Mouse (Mus musculus): ENCODE results near the gene Fancd2. TPM values are rescaled to one million over a fixed set of nuclear protein-coding genes. Genes with fewer than 3 reads are reported as not detected.

The Fancd2 gene
- polyA plus RNA-seq (2015; fragmentation: Nextera tagmentation; extraction: Ambion mirVana) = 11.6 and 11.7 TPM in 2 replicates

GRCm38 (mm10) chr6:113530932-113531839 is at the start of gene Fancd2, which contains the start of gene Emc3:
Fancd2 (plus strand) TSS chr6:113531682.
Emc3 (minus strand) TSS chr6:113531652.
- under 1% methylated on average over 47 of the region's 47 CpGs for WGBS
- no peaks in the 10 kb centered on the region for H3K27me3 ChIP-seq
- H3K4me1 ChIP-seq = peaks cover 17% of the 10 kb centered on the region
- H3K4me2 ChIP-seq (replicated peaks) = peak within 1 kb of the TSS; percentile 78
- peak within 1 kb of the TSS; percentile 93 for H3K4me3 ChIP-seq
- H3K9ac ChIP-seq = peak within 1 kb of the TSS; percentile 92
- ATAC-seq (ENCODE audit: low FRiP score, low read depth) = peak; percentile 94
- peaks cover 8% of the 10 kb centered on the region for H3K36me3 ChIP-seq
- peak within 1 kb of the TSS; percentile 65; the same call in 1 of the 2 replicates for H3K27ac ChIP-seq
- no peaks in the 10 kb centered on the region for H3K9me3 ChIP-seq

- WGBS = 3% methylated on average over 65 of the region's 65 CpGs
- Histone ChIP-seq H3K4me3 (peak overlapping the region; percentile 50), H3K9ac (no peak overlapping the region), H3K27ac (no peak overlapping the region), H3K4me2 (replicated peaks) (peak overlapping the region; percentile 78), H3K9me3 (no peaks in the 10 kb centered on the region), H3K36me3 (no peaks in the 10 kb centered on the region), H3K4me1 (peaks cover 22% of the 10 kb centered on the region), H3K27me3 (peaks cover 48% of the 10 kb centered on the region)
- ATAC-seq (ENCODE audit: low FRiP score, low read depth) = no peak; the same call in none of the 2 replicates
Observed at GRCm38 (mm10) chr6:113482477-113483099, 48.9 kb upstream of the Fancd2 start.

- H3K27ac ChIP-seq = no peak within 1 kb of the TSS
Observed at GRCm38 (mm10) chr6:113483100-113483615, 48.3 kb upstream of the Fancd2 start, which contains the start of gene Creld1. Creld1 (plus strand) TSS chr6:113483297.

DNA sequence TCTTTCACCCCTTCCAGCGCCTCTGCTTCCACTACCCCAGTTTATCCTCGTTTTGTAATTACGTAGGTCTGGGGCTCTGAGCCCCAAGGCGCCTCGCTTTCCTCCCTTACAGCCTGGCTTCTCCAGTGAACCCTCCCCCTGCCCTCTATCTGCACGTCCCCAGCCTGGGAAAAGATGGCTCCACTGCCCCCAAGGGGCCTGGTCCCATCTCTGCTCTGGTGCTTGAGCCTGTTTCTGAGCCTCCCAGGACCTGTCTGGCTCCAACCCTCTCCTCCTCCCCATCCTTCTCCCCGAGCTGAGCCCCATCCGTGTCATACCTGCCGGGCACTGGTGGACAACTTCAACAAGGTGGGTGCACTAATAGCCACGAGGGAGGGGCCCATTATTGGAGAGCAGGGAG is 47.8 kb upstream of the Fancd2 start:
- peak overlapping the region; percentile 61 for H3K9ac ChIP-seq
- H3K4me1 ChIP-seq = peaks cover 24% of the 10 kb centered on the region
- H3K4me3 ChIP-seq = peak overlapping the region; percentile 50
- H3K9me3 ChIP-seq = no peaks in the 10 kb centered on the region
- no peaks in the 10 kb centered on the region; the same call in 1 of the 2 replicates for H3K36me3 ChIP-seq
- H3K4me2 ChIP-seq (replicated peaks) = peak overlapping the region; percentile 78
- ATAC-seq (ENCODE audit: low FRiP score, low read depth) = no peak
- no peak overlapping the region for H3K27ac ChIP-seq
- peaks cover 43% of the 10 kb centered on the region for H3K27me3 ChIP-seq
- WGBS = 9% methylated on average over 10 of the region's 10 CpGs

More at GRCm38 (mm10) chr6:113483100-113483615, 48.3 kb upstream of the Fancd2 start, which contains the start of gene Creld1:
- Histone ChIP-seq H3K4me3 (peak within 1 kb of the TSS; percentile 50), H3K27me3 (peaks cover 45% of the 10 kb centered on the region), H3K9me3 (no peaks in the 10 kb centered on the region), H3K36me3 (no peaks in the 10 kb centered on the region; the same call in 1 of the 2 replicates), H3K4me2 (replicated peaks) (peak within 1 kb of the TSS; percentile 78), H3K4me1 (peaks cover 24% of the 10 kb centered on the region), H3K9ac (peak within 1 kb of the TSS; percentile 61)
- WGBS = 0% methylated on average over 26 of the region's 26 CpGs
- ATAC-seq (ENCODE audit: low FRiP score, low read depth) = peak; percentile 92

GRCm38 (mm10) chr6:113487125-113487576 is 44.3 kb upstream of the Fancd2 start:
- no peak overlapping the region for H3K9ac ChIP-seq

DNA sequence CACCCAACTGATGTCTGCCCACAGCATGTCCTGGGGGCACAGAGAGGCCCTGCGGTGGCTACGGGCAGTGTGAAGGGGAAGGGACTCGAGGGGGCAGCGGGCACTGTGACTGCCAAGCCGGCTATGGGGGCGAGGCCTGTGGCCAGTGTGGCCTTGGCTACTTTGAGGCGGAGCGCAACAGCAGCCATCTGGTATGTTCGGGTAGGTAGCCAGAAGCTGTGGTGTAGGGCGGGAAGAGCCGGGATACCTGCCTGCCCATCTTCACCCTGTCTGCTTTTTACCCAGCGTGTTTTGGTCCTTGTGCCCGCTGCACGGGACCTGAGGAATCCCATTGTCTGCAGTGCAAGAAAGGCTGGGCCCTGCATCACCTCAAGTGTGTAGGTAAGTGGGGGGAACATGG is 42.1 kb upstream of the Fancd2 start:
- H3K36me3 ChIP-seq = peaks cover 6% of the 10 kb centered on the region; the same call in 1 of the 2 replicates
- peaks cover 7% of the 10 kb centered on the region for H3K27me3 ChIP-seq
- no peak overlapping the region for H3K4me2 ChIP-seq (replicated peaks)
- H3K4me1 ChIP-seq = peaks cover 14% of the 10 kb centered on the region
- no peak for ATAC-seq (ENCODE audit: low FRiP score, low read depth)
- no peak overlapping the region for H3K9ac ChIP-seq
- WGBS = 93% methylated on average over 14 of the region's 14 CpGs
- H3K27ac ChIP-seq = no peak overlapping the region
- H3K9me3 ChIP-seq = no peaks in the 10 kb centered on the region
- H3K4me3 ChIP-seq = no peak overlapping the region

More at GRCm38 (mm10) chr6:113487125-113487576, 44.3 kb upstream of the Fancd2 start:
- Histone ChIP-seq H3K36me3 (peaks cover 6% of the 10 kb centered on the region; the same call in 1 of the 2 replicates), H3K9me3 (no peaks in the 10 kb centered on the region), H3K27ac (no peak overlapping the region), H3K4me2 (replicated peaks) (no peak overlapping the region), H3K27me3 (peaks cover 9% of the 10 kb centered on the region), H3K4me3 (no peak overlapping the region), H3K4me1 (peaks cover 24% of the 10 kb centered on the region)
- no peak for ATAC-seq (ENCODE audit: low FRiP score, low read depth)
- 15% methylated on average over 7 of the region's 7 CpGs for WGBS

GRCm38 (mm10) chr6:113492101-113492864 is 39.2 kb upstream of the Fancd2 start:
- H3K4me2 ChIP-seq (replicated peaks) = no peak overlapping the region
- peaks cover 17% of the 10 kb centered on the region for H3K4me1 ChIP-seq
- no peak overlapping the region for H3K4me3 ChIP-seq
- 77% methylated on average over 24 of the region's 24 CpGs for WGBS
- peaks cover 35% of the 10 kb centered on the region for H3K27me3 ChIP-seq
- ATAC-seq (ENCODE audit: low FRiP score, low read depth) = no peak
- H3K27ac ChIP-seq = no peak overlapping the region
- no peak overlapping the region for H3K9ac ChIP-seq
- peaks cover 6% of the 10 kb centered on the region; the same call in 1 of the 2 replicates for H3K36me3 ChIP-seq
- H3K9me3 ChIP-seq = no peaks in the 10 kb centered on the region

DNA sequence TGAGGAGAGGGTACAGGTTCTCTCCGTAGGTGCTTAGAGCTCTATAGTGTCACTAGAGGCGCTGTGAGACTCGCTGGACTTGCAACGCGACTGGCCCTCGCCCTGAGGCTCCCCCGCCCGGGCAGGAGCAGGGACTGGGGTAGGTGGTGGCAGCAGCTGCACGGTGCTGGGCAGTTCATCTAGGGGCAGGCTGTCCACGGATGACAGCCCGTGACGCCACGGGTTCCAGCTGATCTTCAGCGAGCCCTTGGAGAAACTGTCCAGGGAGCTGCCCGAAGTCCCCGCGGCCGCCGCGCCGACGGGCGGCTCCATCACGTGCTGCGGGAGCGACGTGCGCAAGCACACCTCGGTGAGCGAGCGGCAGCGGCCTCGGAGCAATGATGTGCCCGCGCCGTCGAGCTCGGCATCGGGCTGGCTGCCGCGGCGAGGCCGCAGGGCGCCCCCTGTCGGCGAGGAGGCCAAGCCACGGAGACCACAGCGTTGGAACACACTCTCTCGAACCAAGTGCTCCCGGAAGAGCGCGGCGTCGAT is 37.2 kb upstream of the Fancd2 start:
- Histone ChIP-seq H3K27ac (no peak overlapping the region), H3K9me3 (no peaks in the 10 kb centered on the region), H3K4me1 (peaks cover 12% of the 10 kb centered on the region), H3K4me3 (peak overlapping the region; percentile 48), H3K4me2 (replicated peaks) (peak overlapping the region; percentile 68), H3K9ac (peak overlapping the region; percentile 62), H3K36me3 (peaks cover 5% of the 10 kb centered on the region; the same call in 1 of the 2 replicates), H3K27me3 (peaks cover 47% of the 10 kb centered on the region)
- peak; percentile 80 for ATAC-seq (ENCODE audit: low FRiP score, low read depth)
- 1% methylated on average over 53 of the region's 54 CpGs for WGBS

DNA sequence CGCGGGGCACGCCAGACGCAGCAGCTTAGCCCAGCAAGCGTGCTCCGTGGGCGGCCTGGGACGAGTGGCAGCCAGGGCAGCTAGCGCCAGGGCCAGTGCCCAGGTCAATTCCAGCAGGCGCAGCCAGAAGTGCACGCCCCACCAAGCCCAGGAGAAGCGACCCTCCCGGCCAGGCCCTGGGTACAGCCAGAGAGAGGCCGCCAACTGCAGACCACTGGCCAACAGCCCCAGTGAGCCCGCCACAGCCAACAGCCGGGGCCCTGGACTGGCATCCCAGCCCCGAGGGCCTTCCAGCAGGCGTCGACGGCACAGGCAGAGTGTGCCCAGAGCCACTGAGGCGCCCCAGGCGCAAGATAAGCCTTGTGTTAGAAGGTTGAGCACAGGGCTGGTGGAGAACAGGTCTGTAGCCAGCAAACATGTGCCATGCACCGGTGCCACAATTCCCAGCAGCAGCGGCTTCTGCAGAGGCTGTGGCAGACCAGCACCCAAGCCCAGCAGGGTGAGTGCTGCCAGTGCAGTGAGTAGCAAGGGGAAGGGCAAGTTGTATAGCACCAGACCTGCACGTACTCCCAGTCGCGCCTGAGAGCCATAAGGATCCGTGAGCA is 36.3 kb upstream of the Fancd2 start:
- 38% methylated on average over 28 of the region's 28 CpGs for WGBS
- Histone ChIP-seq H3K9ac (peak overlapping the region; percentile 62), H3K27me3 (peaks cover 55% of the 10 kb centered on the region)

GRCm38 (mm10) chr6:113499346-113499745 is 32.1 kb upstream of the Fancd2 start:
- Histone ChIP-seq H3K4me1 (peaks cover 17% of the 10 kb centered on the region), H3K4me2 (replicated peaks) (no peak overlapping the region), H3K27me3 (peaks cover 78% of the 10 kb centered on the region), H3K4me3 (no peak overlapping the region), H3K9me3 (no peaks in the 10 kb centered on the region), H3K9ac (no peak overlapping the region), H3K36me3 (no peaks in the 10 kb centered on the region), H3K27ac (no peak overlapping the region)
- no peak for ATAC-seq (ENCODE audit: low FRiP score, low read depth)
- WGBS = 67% methylated on average over 6 of the region's 6 CpGs

More for the DNA sequence above, 36.3 kb upstream of the Fancd2 start:
- Histone ChIP-seq H3K4me3 (peak overlapping the region; percentile 48), H3K4me2 (replicated peaks) (peak overlapping the region; percentile 68), H3K36me3 (no peaks in the 10 kb centered on the region), H3K27ac (no peak overlapping the region), H3K9me3 (no peaks in the 10 kb centered on the region), H3K4me1 (peaks cover 12% of the 10 kb centered on the region)
- no peak for ATAC-seq (ENCODE audit: low FRiP score, low read depth)
